In genomic region chr16:3885065-3885670, GRCm38 (mm10) we compare ENCODE assay signal across 8 mouse cellular contexts. TPM values are rescaled to one million over a fixed set of nuclear protein-coding genes. Genes with fewer than 3 reads are reported as not detected.
DNase-seq lines count a peak whose midpoint lies in the region; ATAC-seq and TF ChIP-seq lines count a peak whose summit lies in the region.

No protein-coding gene starts in this region.

- intact Hi-C loops in gastrocnemius, postnatal 14 days (cut with DNase I; ENCODE audit: low total_unique reads) = no loop called here

- WGBS in kidney, adult 2 months = under 1% methylated on average over 10 of the region's 10 CpGs
- 5% methylated on average over 10 of the region's 10 CpGs for WGBS in heart, embryonic 16.5 days
- WGBS in liver, embryonic 15.5 days (ENCODE audit: insufficient replicate concordance) = 3% methylated on average over 10 of the region's 10 CpGs

- peak overlapping the region; percentile 92 for H3K27ac ChIP-seq in kidney, adult 2 months (ENCODE audit: insufficient read depth, low read depth, low read length)
- peak overlapping the region; percentile 75 for H3K27ac ChIP-seq in heart, embryonic 16.5 days (ENCODE audit: low read length)
- H3K27ac ChIP-seq in liver, embryonic 15.5 days (replicated peaks) = peak overlapping the region; percentile 88

- ATAC-seq in heart, embryonic 16.5 days (replicated peaks; ENCODE audit: extremely low read depth, insufficient read depth, low FRiP score) = 0 out of 2 replicates have a peak, but pooled peaks have one; percentile 1
- no peak for ATAC-seq in liver, embryonic 15.5 days (ENCODE audit: insufficient read depth)

- H3K4me1 ChIP-seq in kidney, adult 2 months (ENCODE audit: control insufficient read depth, insufficient read depth, low read length) = peaks cover 3% of the 10 kb centered on the region; the same call in 1 of the 2 replicates
- peaks cover 12% of the 10 kb centered on the region for H3K4me1 ChIP-seq in heart, embryonic 16.5 days (ENCODE audit: control insufficient read depth, insufficient read depth, low read length)
- peaks cover 27% of the 10 kb centered on the region for H3K4me1 ChIP-seq in liver, embryonic 15.5 days (replicated peaks)

- no peaks in the 10 kb centered on the region for H3K9me3 ChIP-seq in heart, embryonic 16.5 days (replicated peaks; ENCODE audit: control insufficient read depth, low read length)
- H3K9me3 ChIP-seq in liver, embryonic 15.5 days (replicated peaks) = no peaks in the 10 kb centered on the region

- peak; percentile 33 for DNase-seq in kidney, adult 2 months
- no peak for DNase-seq in kidney, postnatal 25 days
- peak; percentile 70 for DNase-seq in adipocyte (ENCODE audit: low spot score)
- no peak for DNase-seq in gastrocnemius, postnatal 14 days
- DNase-seq in adrenal gland, adult 8-10 months = no peak
- no peak for DNase-seq in cerebellum, adult 9-10 months

- TF ChIP-seq CTCF in kidney, adult 2 months (conservative IDR thresholded peaks at IDR 0.05; ENCODE audit: insufficient read depth, insufficient read length, low read depth, low read length) = no peak

- peak overlapping the region; percentile 86 for H3K4me2 ChIP-seq in heart, embryonic 16.5 days (ENCODE audit: low read depth, low read length)
- H3K4me2 ChIP-seq in liver, embryonic 15.5 days = peak overlapping the region; percentile 89

- peak overlapping the region; percentile 85 for H3K4me3 ChIP-seq in kidney, adult 2 months (ENCODE audit: insufficient read depth, low read depth, low read length)
- peak overlapping the region; percentile 76 for H3K4me3 ChIP-seq in heart, embryonic 16.5 days (ENCODE audit: low read length)
- peak overlapping the region; percentile 97 for H3K4me3 ChIP-seq in liver, embryonic 15.5 days (replicated peaks)

- no peak for TF ChIP-seq POLR2A in kidney, adult 2 months (IDR thresholded peaks at IDR 0.05; ENCODE audit: low read depth, low read length)

- no peaks in the 10 kb centered on the region for H3K36me3 ChIP-seq in kidney, adult 2 months (ENCODE audit: control insufficient read depth, insufficient read depth, low read length)
- H3K36me3 ChIP-seq in heart, embryonic 16.5 days (ENCODE audit: control insufficient read depth, insufficient read depth) = no peaks in the 10 kb centered on the region
- 0 out of 2 replicates have a peak, but pooled peaks cover 7% of the 10 kb centered on the region for H3K36me3 ChIP-seq in liver, embryonic 15.5 days (replicated peaks)

- H3K27me3 ChIP-seq in kidney, adult 2 months (replicated peaks; ENCODE audit: control insufficient read depth, insufficient read depth, low read length) = no peaks in the 10 kb centered on the region
- no peaks in the 10 kb centered on the region for H3K27me3 ChIP-seq in heart, embryonic 16.5 days (ENCODE audit: control insufficient read depth, insufficient read depth, low read length)
- H3K27me3 ChIP-seq in liver, embryonic 15.5 days = no peaks in the 10 kb centered on the region

- peak overlapping the region; percentile 90 for H3K9ac ChIP-seq in heart, embryonic 16.5 days (ENCODE audit: low read length)
- H3K9ac ChIP-seq in liver, embryonic 15.5 days = peak overlapping the region; percentile 96

RNA-seq across cellular contexts. Expression of gene Gm20695, which starts 0.7 kb away (rescaled TPM):
- polyA plus RNA-seq in kidney, adult 2 months (2012; rRNA removed) = not detected in 2 replicates
- polyA plus RNA-seq in heart, embryonic 16.5 days (2015; fragmentation: Nextera tagmentation; extraction: Ambion mirVana) = 0.26 and 0.31 TPM in 2 replicates
- polyA plus RNA-seq in liver, embryonic 15.5 days (2015; fragmentation: Nextera tagmentation; extraction: Ambion mirVana) = 0.43 and 0.46 TPM in 2 replicates
- under 1 TPM; 0.45 to 0.58 TPM for total RNA-seq in gastrocnemius, postnatal 14 days (2021)
- total RNA-seq in adrenal gland, adult 8-10 months (2022) = 1 to 10 TPM; 1.6 to 2.2 (median 2.1) TPM

RNA-seq across cellular contexts. Expression of gene Zfp597, which starts 0.8 kb away (rescaled TPM):
- 2.2 and 2.5 TPM in 2 replicates for polyA plus RNA-seq in kidney, adult 2 months (2012; rRNA removed)
- polyA plus RNA-seq in heart, embryonic 16.5 days (2015; fragmentation: Nextera tagmentation; extraction: Ambion mirVana) = 6.1 TPM in 2 replicates
- 2.1 and 2.2 TPM in 2 replicates for polyA plus RNA-seq in liver, embryonic 15.5 days (2015; fragmentation: Nextera tagmentation; extraction: Ambion mirVana)
- total RNA-seq in gastrocnemius, postnatal 14 days (2021) = 1 to 10 TPM; 5.6 to 6.8 TPM
- total RNA-seq in adrenal gland, adult 8-10 months (2022) = 10 to 100 TPM; 18.9 to 25.4 (median 21.3) TPM

RNA-seq across cellular contexts. Expression of gene Naa60, which starts 13.0 kb away (rescaled TPM):
- 69.8 and 73.2 TPM in 2 replicates for polyA plus RNA-seq in kidney, adult 2 months (2012; rRNA removed)
- 37.1 and 40.0 TPM in 2 replicates for polyA plus RNA-seq in heart, embryonic 16.5 days (2015; fragmentation: Nextera tagmentation; extraction: Ambion mirVana)
- 21.9 and 24.3 TPM in 2 replicates for polyA plus RNA-seq in liver, embryonic 15.5 days (2015; fragmentation: Nextera tagmentation; extraction: Ambion mirVana)
- 10 to 100 TPM; 24.8 to 24.9 TPM for total RNA-seq in gastrocnemius, postnatal 14 days (2021)
- 100 to 1,000 TPM in 3 of 4 experiments, 10 to 100 TPM in 1; 96.5 to 162 (median 105) TPM for total RNA-seq in adrenal gland, adult 8-10 months (2022)

RNA-seq across cellular contexts. Expression of gene 1700037C18Rik, which starts 23.3 kb away (rescaled TPM):
- 19.5 and 20.7 TPM in 2 replicates for polyA plus RNA-seq in kidney, adult 2 months (2012; rRNA removed)
- polyA plus RNA-seq in heart, embryonic 16.5 days (2015; fragmentation: Nextera tagmentation; extraction: Ambion mirVana) = 9.7 and 10.0 TPM in 2 replicates
- 2.0 and 2.7 TPM in 2 replicates for polyA plus RNA-seq in liver, embryonic 15.5 days (2015; fragmentation: Nextera tagmentation; extraction: Ambion mirVana)
- total RNA-seq in gastrocnemius, postnatal 14 days (2021) = 1 to 10 TPM; 1.7 to 2.2 TPM
- total RNA-seq in adrenal gland, adult 8-10 months (2022) = 1 to 10 TPM; 3.6 to 9.3 (median 5.5) TPM

RNA-seq across cellular contexts. Expression of gene Cluap1, which starts 23.4 kb away (rescaled TPM):
- polyA plus RNA-seq in kidney, adult 2 months (2012; rRNA removed) = 7.3 and 8.3 TPM in 2 replicates
- polyA plus RNA-seq in heart, embryonic 16.5 days (2015; fragmentation: Nextera tagmentation; extraction: Ambion mirVana) = 15.6 and 16.4 TPM in 2 replicates
- polyA plus RNA-seq in liver, embryonic 15.5 days (2015; fragmentation: Nextera tagmentation; extraction: Ambion mirVana) = 4.6 and 6.4 TPM in 2 replicates
- total RNA-seq in gastrocnemius, postnatal 14 days (2021) = 1 to 10 TPM; 6.4 to 6.9 TPM
- 10 to 100 TPM; 20.5 to 26.2 (median 22.8) TPM for total RNA-seq in adrenal gland, adult 8-10 months (2022)

Comparison
In these comparisons a context has a peak if more than half of its experiments do, and no peak if none do; other contexts are left out.
1. DNase-seq: peak in kidney, adult 2 months (single experiment) and adipocyte (single experiment); none in kidney, postnatal 25 days (0 of 2), gastrocnemius, postnatal 14 days (single experiment), adrenal gland, adult 8-10 months (single experiment) and cerebellum, adult 9-10 months (single experiment).
2. Peak in every context shown above with its lines, with median percentiles within 50 percentile points of each other: H3K27ac ChIP-seq and H3K4me3 ChIP-seq.